Mouse (Mus musculus): ENCODE data around the gene Meis2.

DNA sequence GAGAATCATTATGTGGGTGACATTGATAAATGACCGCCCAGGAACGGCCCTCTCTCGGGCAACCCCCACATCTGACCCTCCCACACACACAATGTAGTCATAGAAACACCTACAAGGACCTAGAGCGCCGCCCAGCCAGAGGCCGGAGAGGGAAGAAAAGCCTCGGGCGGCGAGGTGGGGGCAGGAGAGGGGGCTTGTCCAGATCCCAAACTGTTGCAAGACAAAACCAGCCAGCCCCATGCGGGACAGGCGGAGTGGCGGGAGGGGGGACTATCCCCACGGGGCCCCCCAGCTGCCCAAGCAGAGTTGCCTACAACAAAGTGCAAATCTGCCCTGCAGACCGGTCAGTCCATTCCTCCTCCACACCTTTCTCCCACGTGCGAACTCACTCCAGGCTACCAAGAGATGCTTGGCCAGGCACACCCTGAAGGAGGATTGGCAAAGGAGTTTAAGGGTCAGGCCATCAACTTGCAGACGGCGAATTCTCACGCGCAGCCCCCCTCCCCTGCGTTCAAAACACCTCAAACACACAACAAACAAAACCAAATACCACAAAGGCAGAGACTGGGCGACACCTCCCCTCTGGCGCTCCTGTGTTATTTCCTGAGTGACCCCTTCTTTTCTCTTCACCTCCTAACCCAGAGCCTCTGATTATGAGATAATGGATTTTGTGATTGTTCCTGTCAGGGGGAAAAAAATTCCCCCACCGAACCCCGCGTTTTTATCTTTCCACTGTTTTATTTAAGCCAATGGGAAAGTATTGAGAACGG lies 206.1 kb downstream of the Meis2 start:
- TF ChIP-seq CTCF (IDR thresholded peaks at IDR 0.05; ENCODE audit: low read depth) (no peak), EP300 (IDR thresholded peaks at IDR 0.05; ENCODE audit: low read depth) (no peak)

Data from liver, embryonic 14.5 days (tissue).